Comparison of ENCODE assay signal across 8 mouse cellular contexts in the genomic region with DNA sequence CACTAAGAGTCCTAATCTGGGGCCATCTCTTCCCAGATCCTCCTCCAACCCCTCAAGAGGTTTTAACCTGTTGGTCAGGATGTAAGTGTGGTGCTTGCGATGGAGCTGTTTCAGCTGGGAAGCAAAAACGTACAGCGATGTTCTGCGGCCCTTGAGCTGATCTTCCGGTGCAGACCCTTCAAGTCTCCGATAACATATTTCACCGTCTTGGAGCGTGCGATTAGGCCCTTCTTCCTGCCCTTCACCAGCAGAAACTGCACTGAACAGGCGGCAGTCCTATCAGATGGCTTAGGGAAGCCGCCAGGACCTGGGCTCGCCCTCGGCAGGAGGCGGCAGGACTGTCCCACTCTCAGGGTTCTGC.
DNase-seq lines count a peak whose midpoint lies in the region; ATAC-seq and TF ChIP-seq lines count a peak whose summit lies in the region.

No protein-coding gene starts in this region.

- no peaks in the 10 kb centered on the region for H3K36me3 ChIP-seq in lung, embryonic 14.5 days (ENCODE audit: insufficient read depth)
- H3K36me3 ChIP-seq in embryonic facial prominence, embryonic 14.5 days (ENCODE audit: control insufficient read depth, insufficient read depth, low read length): no peaks in the 10 kb centered on the region
- H3K36me3 ChIP-seq in limb, embryonic 10.5 days: peaks cover 6% of the 10 kb centered on the region; the same call in 1 of the 2 replicates

- H3K4me3 ChIP-seq in lung, embryonic 14.5 days (ENCODE audit: low read depth, low read length): peak overlapping the region; percentile 65
- H3K4me3 ChIP-seq in embryonic facial prominence, embryonic 14.5 days (ENCODE audit: low read depth, low read length): peak overlapping the region; percentile 51
- H3K4me3 ChIP-seq in limb, embryonic 10.5 days: peak overlapping the region; percentile 78
- peak overlapping the region; percentile 72 for H3K4me3 ChIP-seq in olfactory bulb, adult 2 months (ENCODE audit: insufficient read depth, low read depth, low read length)

- H3K4me1 ChIP-seq in lung, embryonic 14.5 days (ENCODE audit: insufficient read depth): peaks cover 4% of the 10 kb centered on the region; the same call in 1 of the 2 replicates
- H3K4me1 ChIP-seq in embryonic facial prominence, embryonic 14.5 days (ENCODE audit: control insufficient read depth, insufficient read depth, low read length): peaks cover 24% of the 10 kb centered on the region
- H3K4me1 ChIP-seq in limb, embryonic 10.5 days: peaks cover 32% of the 10 kb centered on the region
- H3K4me1 ChIP-seq in olfactory bulb, adult 2 months (ENCODE audit: control insufficient read depth, insufficient read depth, low read length): peaks cover 5% of the 10 kb centered on the region; the same call in 1 of the 2 replicates

- ATAC-seq in lung, embryonic 14.5 days (ENCODE audit: insufficient read depth): peak; percentile 15; the same call in 1 of the 2 replicates
- ATAC-seq in embryonic facial prominence, embryonic 14.5 days (ENCODE audit: low read depth): 0 out of 2 replicates have a peak, but pooled peaks have one; percentile 1

- under 1% methylated on average over 14 of the region's 14 CpGs for WGBS in lung, embryonic 14.5 days
- under 1% methylated on average over 13 of the region's 14 CpGs for WGBS in embryonic facial prominence, embryonic 14.5 days
- 1% methylated on average over 14 of the region's 14 CpGs for WGBS in limb, embryonic 10.5 days
- WGBS in olfactory bulb, adult 2 months: 1% methylated on average over 14 of the region's 14 CpGs

- H3K27ac ChIP-seq in lung, embryonic 14.5 days (ENCODE audit: low read depth): peak overlapping the region; percentile 96
- peak overlapping the region; percentile 89 for H3K27ac ChIP-seq in embryonic facial prominence, embryonic 14.5 days (replicated peaks; ENCODE audit: low read depth, low read length)
- H3K27ac ChIP-seq in limb, embryonic 10.5 days: peak overlapping the region; percentile 96
- peak overlapping the region; percentile 92 for H3K27ac ChIP-seq in olfactory bulb, adult 2 months (ENCODE audit: insufficient read depth, low read depth, low read length)

- no peak for TF ChIP-seq CTCF in lung, embryonic 14.5 days (IDR thresholded peaks at IDR 0.05; ENCODE audit: low read depth)
- no peak for TF ChIP-seq CTCF in olfactory bulb, adult 2 months (IDR thresholded peaks at IDR 0.05; ENCODE audit: insufficient read depth, low read depth, low read length)

- no peaks in the 10 kb centered on the region for H3K27me3 ChIP-seq in lung, embryonic 14.5 days (ENCODE audit: insufficient read depth, low read length)
- H3K27me3 ChIP-seq in embryonic facial prominence, embryonic 14.5 days (replicated peaks; ENCODE audit: control insufficient read depth, insufficient read depth, low read length): no peaks in the 10 kb centered on the region
- H3K27me3 ChIP-seq in limb, embryonic 10.5 days (ENCODE audit: low read depth, poor library complexity, severe bottlenecking): no peaks in the 10 kb centered on the region

- peak overlapping the region; percentile 79 for H3K9ac ChIP-seq in lung, embryonic 14.5 days
- peak overlapping the region; percentile 72 for H3K9ac ChIP-seq in embryonic facial prominence, embryonic 14.5 days (ENCODE audit: low read depth, low read length)

- H3K4me2 ChIP-seq in lung, embryonic 14.5 days: peak overlapping the region; percentile 79
- peak overlapping the region; percentile 76 for H3K4me2 ChIP-seq in embryonic facial prominence, embryonic 14.5 days (ENCODE audit: low read depth, low read length)

- DNase-seq in lung, embryonic 14.5 days: no peak
- DNase-seq in lung, postnatal 14 days: no peak
- no peak for DNase-seq in embryonic facial prominence, embryonic 14.5 days (ENCODE audit: low spot score)
- DNase-seq in limb, embryonic 10.5 days (ENCODE audit: low spot score): no peak
- DNase-seq in right cerebral cortex, postnatal 14 days: no peak
- no peak for DNase-seq in layer of hippocampus, postnatal 25 days (ENCODE audit: extremely low spot score in 1 of 2, low spot score in 1 of 2)
- no peak for DNase-seq in adrenal gland, adult 2 months

- no peak for TF ChIP-seq POLR2A in olfactory bulb, adult 2 months (IDR thresholded peaks at IDR 0.05; ENCODE audit: insufficient read depth, low read depth, low read length)

- H3K9me3 ChIP-seq in lung, embryonic 14.5 days (ENCODE audit: low read depth, low read length): no peaks in the 10 kb centered on the region
- H3K9me3 ChIP-seq in embryonic facial prominence, embryonic 14.5 days (ENCODE audit: control insufficient read depth, low read length): no peaks in the 10 kb centered on the region
- no peaks in the 10 kb centered on the region for H3K9me3 ChIP-seq in limb, embryonic 10.5 days (replicated peaks)
